Mouse (Mus musculus): ENCODE measurements around the gene Ccdc146. TPM values are rescaled to one million over a fixed set of nuclear protein-coding genes. Genes with fewer than 3 reads are reported as not detected.
"Not testable (repeated sequence)": the region's sequence is repeated elsewhere in the genome, so short reads cannot be mapped to it uniquely, and the experiment has no call there.

Ccdc146 gene
- total RNA-seq, 2 experiments from 2014 or later: 3.5 to 4.1 TPM

GRCm38 (mm10) chr5:21351678-21352077 lies 72.8 kb downstream of the Ccdc146 start:
- intact Hi-C loops (cut with DNase I): no loop called here
- no peak for DNase-seq

DNA sequence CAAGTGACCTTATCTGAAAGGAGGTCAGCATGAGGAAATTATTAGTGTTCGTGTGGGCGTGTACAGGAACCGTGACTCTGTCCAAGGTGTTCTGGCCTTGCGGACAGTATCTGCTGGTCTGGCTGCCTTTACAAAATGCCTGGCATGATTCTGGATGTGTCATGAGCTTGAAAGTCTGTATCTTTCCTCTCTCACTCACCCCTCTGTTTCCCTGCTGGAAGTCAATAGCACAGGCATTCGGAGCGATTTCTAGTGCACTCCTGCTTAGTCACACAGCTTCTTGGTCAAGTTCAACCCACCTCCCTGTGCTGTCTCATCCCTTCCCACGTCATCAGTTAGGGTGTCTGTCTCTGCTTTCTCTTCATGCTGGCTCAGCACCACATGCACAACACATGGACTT lies 76.1 kb downstream of the Ccdc146 start:
- intact Hi-C loops (cut with DNase I): no loop called here
- peak in 1 of 2 experiments; percentile 35 for DNase-seq

GRCm38 (mm10) chr5:21342265-21342664 lies 82.2 kb downstream of the Ccdc146 start:
- intact Hi-C loops (cut with DNase I); DNase-seq: not testable (repeated sequence)

DNA sequence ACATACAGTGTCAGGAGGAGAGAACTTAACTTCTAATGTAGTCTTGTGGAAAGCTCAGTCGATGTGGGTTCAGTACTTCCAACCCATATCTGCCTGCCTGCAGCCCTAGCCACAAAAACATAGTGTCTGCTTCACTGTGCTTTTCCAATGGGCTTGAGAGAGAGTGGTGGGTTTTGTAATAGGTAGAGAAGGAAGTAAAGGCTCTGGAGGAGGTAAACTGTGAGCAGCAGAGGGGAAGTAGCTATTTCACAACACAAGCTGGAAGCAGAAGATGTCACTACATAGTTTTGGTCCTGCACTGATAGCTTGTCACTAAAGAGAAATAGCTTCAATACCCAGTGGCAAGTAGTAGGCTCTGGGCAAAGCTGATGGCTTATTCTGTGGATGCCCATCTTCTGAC lies 92.4 kb downstream of the Ccdc146 start:
- intact Hi-C loops (cut with DNase I): loop anchor here (5.0 kb wide), 1 partner anchor 40 kb away; the partner anchor contains the start of gene Fgl2

DNA sequence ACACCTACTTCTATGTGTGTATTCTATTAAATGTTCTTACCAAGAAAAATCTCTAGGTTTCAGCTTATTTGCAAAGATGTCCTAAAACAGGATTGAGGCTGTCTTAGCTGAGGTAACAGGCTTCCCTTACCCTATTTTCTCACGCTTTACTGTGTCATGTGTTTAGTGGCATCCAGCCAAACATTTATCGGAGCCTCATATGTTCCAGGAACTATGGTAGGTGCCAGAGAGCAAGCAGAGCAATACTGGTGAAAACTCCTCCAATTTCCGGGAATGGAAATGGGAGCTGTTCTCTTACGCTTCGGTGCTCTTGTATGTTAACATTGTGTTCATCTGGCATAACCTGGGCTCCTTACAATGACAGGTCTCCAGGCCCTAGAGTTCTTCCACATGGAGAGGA lies 92.8 kb downstream of the Ccdc146 start:
- DNase-seq: no peak
- intact Hi-C loops (cut with DNase I): loop anchor here (5.0 kb wide), 1 partner anchor 41 kb away; the partner anchor contains the start of gene Fgl2

More for the DNA sequence above, 92.4 kb downstream of the Ccdc146 start:
- no peak for DNase-seq

GRCm38 (mm10) chr5:21329672-21330665 lies 94.5 kb downstream of the Ccdc146 start:
- intact Hi-C loops (cut with DNase I): loop anchor here (5.0 kb wide), 2 partner anchors 42 to 63 kb away; partner anchors contain the start of gene Fgl2
- no peak for DNase-seq

DNA sequence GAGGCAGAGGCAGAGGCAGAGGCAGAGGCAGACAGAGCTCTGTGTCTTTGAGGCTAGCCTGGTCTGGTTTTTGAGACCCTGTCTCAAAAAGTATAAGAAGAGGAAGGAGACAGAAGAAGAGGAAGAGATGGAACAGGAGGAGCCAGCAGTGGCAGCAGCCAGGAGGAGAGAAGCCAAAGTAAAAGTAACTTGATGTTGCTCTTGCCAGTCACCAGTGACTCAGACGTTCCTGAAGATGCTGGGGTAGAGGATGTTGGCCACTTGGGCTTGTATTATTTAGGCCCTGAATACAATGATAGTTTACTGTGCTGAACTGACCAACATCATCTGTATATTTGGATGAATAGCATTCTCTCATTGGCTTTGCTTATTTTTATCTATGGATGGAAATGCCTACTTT lies 95.9 kb downstream of the Ccdc146 start:
- no peak for DNase-seq
- intact Hi-C loops (cut with DNase I): loop anchor here (5.0 kb wide), 1 partner anchor 61 kb away; no protein-coding TSS in a partner anchor

DNA sequence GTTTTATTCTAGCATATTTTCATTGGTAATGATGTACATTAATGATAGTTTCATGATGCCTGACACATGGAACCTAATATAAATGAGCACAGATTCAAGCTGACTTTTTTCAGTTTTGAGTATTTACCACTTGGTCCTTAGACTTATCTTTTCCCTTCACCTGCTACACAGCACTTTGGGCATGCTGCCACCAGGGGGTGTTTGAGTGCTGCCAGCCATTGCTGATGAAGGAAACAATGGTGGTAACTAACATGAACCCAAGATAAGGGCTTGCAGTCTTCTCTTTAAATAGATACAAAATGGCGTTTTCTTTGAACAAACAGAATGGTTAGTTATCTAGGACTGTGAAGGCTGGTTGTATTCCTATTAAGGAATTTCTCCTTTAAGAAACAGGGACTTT lies 98.0 kb downstream of the Ccdc146 start:
- intact Hi-C loops (cut with DNase I): loop anchor here (5.0 kb wide), 1 partner anchor 59 kb away; no protein-coding TSS in a partner anchor
- DNase-seq: peak; percentile 29 to 43

GRCm38 (mm10) chr5:21320138-21320537 lies 104.3 kb downstream of the Ccdc146 start:
- intact Hi-C loops (cut with DNase I): no loop called here
- no peak for DNase-seq

DNA sequence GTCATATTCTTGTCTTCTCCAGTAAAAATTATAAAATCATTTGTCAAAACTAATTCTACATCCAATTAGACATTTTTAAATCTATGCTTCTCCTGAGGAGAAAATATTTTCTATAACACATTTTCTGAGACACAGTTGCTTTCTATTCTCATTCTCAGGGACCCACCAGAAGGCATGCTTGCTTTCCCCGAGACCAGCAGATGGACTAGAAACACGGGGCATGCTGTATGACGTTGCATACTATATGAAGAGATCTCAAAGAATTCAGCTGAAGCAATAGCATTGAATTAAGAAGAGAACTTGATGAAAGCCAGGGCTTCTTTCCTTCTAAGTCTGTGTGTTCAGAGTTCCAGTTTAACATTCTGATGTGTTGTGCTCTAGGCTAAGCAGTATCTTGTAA lies 109.8 kb downstream of the Ccdc146 start:
- DNase-seq: no peak
- intact Hi-C loops (cut with DNase I): no loop called here

GRCm38 (mm10) chr5:21307165-21307564 lies 117.3 kb downstream of the Ccdc146 start:
- intact Hi-C loops (cut with DNase I): no loop called here
- DNase-seq: no peak

DNA sequence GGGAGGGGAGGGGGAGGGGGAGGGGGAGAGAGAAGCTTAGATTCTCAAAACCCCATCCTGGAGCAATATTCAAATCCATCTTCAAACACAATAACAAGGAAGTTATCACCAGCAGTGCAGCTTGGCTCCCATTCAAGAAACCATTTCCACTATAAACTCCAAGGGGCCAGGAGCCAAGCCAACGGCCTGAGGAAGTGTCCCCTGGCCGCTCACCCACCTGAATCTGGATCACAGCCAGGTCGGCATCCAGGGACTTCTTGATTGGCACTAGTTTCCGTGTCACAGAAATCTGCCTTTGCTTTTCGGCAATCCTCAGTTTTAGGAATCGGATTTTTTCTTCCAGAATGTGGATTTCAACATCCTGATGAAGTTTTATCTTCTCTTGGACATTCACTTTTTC lies 123.5 kb downstream of the Ccdc146 start:
- intact Hi-C loops (cut with DNase I): no loop called here
- peak in 1 of 2 experiments; percentile 12 for DNase-seq

DNA sequence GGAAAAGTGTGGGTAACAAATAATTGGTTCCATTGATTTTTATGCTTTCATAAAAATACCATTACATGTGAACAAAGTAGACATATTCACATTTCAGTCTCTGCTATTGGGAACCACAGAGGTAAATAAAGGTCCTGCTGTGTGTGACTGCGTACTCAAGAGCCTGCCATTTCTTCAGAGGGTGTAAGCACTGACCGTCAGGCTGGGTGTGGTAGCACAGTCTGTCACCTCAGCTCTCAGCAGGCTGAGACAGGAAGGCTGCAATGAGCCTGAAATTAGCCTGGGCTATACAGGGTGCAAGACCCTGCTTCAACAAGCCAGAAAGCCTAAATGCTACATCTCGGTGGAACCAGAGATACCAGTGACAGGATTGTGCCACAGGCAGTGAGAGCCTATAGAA lies 124.4 kb downstream of the Ccdc146 start:
- DNase-seq: no peak
- intact Hi-C loops (cut with DNase I): no loop called here

- intact Hi-C loops (cut with DNase I): no loop called here
- no peak for DNase-seq
Observed at GRCm38 (mm10) chr5:21299076-21299755, 125.3 kb downstream of the Ccdc146 start.

GRCm38 (mm10) chr5:21295683-21296082 lies 128.8 kb downstream of the Ccdc146 start:
- intact Hi-C loops (cut with DNase I): no loop called here
- DNase-seq: no peak

DNA sequence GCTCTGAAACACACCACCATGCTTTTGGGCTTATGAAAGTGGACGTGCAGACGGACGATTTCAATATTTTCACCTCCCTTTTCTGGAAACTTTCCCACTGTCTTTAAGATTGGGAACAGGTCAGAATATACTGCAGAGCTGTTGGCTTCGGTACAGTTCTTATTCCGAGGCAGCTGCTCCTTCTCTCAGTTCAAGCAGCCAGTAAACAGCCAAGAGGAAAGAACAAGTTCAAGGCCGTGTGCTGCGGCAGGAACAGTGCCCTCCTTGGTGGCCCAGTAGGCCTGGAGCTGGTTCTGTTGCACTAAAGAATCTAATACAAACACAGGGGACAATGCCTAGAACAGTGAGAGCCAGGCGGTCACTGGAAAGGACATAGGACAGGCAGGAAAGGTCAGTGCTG lies 133.9 kb downstream of the Ccdc146 start:
- intact Hi-C loops (cut with DNase I): no loop called here
- DNase-seq: no peak

GRCm38 (mm10) chr5:21288658-21289435 lies 135.6 kb downstream of the Ccdc146 start:
- DNase-seq: no peak
- intact Hi-C loops (cut with DNase I): no loop called here

DNA sequence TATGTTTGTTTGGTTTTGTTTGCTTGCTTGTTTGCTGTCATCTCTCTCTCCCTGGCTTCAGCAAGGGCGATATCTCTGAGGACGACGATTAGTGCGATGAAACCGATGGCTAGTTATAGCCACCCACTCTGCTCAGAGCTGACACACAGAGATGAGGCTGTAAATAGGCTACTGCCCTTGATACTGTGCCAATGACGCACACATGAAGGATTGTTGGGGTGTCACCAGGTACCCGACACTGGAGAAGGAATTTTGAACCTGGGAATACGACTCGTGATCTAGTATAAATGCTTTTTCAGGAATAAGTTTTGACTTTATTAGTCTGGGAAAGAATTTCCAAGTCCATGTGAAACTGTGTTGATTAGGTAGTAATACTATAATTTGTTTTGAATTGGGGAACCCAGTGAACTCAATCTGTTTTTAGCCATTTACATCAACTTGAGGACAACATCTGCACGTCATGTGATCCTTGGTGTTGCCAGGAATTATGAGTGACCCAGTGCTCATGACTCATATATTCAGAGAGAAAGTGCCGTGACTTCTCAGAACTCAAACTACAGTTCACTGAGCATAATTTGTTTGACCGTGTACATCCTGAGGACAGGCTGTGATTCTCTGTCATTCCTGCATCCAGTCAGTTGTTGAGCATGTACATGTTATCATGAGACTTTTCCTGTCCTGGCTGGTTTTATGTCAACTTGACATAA lies 141.0 kb downstream of the Ccdc146 start:
- intact Hi-C loops (cut with DNase I): no loop called here
- no peak for DNase-seq

- intact Hi-C loops (cut with DNase I); DNase-seq: not testable (repeated sequence)
Observed at GRCm38 (mm10) chr5:21277685-21278084, 146.8 kb downstream of the Ccdc146 start.

Data from gastrocnemius, postnatal 36 days (tissue).